Mouse (Mus musculus): ENCODE measurements around the gene Pde10a. TPM values are rescaled to one million over a fixed set of nuclear protein-coding genes. Genes with fewer than 3 reads are reported as not detected.

The Pde10a gene
- polyA plus RNA-seq, 1 experiment from 2014 or later, result 2.5 TPM

DNA sequence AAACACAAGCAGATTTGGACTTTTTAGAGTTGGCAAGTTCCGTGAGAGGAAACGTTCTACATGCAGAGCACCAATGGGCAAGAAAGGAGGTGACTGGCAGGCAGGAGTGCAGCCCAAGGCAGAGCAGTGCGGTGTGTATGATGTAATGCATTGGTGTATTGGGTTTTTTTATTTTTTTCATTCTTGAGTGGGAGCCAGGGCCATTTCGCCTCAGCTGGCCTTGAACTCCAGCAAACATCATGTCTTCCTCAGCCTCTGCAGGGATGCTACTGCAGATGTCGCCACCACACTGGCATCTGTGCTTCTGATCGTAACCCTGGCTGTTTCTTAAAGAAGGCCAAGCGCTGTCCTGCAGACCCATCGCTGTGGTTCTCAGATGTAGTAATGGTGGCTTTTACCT is 285.0 kb downstream of the Pde10a start:
- H3K4me2 ChIP-seq (ENCODE audit: low read length), result no peak overlapping the region

DNA sequence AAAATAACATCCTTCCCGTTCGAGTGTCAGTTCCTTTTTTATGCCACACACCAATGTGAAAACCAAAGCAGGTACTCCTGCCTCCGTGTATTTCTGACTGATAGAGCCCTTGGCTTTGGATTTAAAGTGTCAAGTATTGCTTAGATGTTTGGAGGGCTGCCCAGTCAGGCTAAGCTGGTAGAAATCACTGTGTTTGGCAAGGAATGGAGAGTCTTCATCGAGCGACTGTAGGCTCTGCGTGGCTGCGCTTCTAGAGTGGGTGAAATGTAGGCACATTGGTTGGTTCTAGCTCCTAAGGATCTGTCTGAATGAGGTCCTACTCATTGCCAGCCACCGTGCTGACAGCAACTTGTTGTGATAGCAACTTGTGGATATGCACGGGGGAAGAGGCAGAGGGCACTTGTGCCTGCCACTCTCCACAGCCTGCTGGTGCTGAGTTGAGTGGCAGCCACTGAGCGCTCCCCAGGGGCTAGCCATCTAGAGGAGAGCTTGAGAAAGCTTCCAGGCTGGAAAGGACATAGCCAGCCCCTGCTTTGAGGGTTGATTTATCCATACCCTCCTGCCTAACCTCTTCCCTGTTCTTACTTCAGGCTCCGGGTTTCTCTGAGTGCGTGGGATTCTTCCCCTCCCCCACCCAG is 287.2 kb downstream of the Pde10a start:
- peak overlapping the region; percentile 16 for H3K4me2 ChIP-seq (ENCODE audit: low read length)
- H3K27me3 ChIP-seq (ENCODE audit: control insufficient read depth, insufficient read depth, low read length), result peaks cover 41% of the 10 kb centered on the region
- no peaks in the 10 kb centered on the region for H3K36me3 ChIP-seq (ENCODE audit: control insufficient read depth, insufficient read depth, low read length)
- peaks cover 8 to 10% of the 10 kb centered on the region in 2 experiments; a peak in 3 of 4 replicates for H3K4me1 ChIP-seq (ENCODE audit: control insufficient read depth in 2 of 2, insufficient read depth in 2 of 2, low read length in 2 of 2)
- no peak overlapping the region for H3K4me3 ChIP-seq (ENCODE audit: control insufficient read depth in 1 of 2, insufficient read depth in 1 of 2, low read depth in 1 of 2, low read length in 2 of 2)
- no peak overlapping the region for H3K9ac ChIP-seq (ENCODE audit: low read length)
- ATAC-seq (ENCODE audit: insufficient number of reproducible peaks, insufficient read depth, low FRiP score, low read depth), result no peak
- no peaks in the 10 kb centered on the region for H3K9me3 ChIP-seq (ENCODE audit: control insufficient read depth, low read length)
- 29% methylated on average over 12 of the region's 12 CpGs for WGBS
- no peak overlapping the region for H3K27ac ChIP-seq (replicated peaks in 1 of 2; ENCODE audit: control insufficient read depth in 1 of 2, insufficient read depth in 1 of 2, low read depth in 2 of 2, low read length in 2 of 2)

More for the DNA sequence above, 285.0 kb downstream of the Pde10a start:
- Histone ChIP-seq H3K27me3 (ENCODE audit: control insufficient read depth, insufficient read depth, low read length) (peaks cover 53% of the 10 kb centered on the region), H3K4me3 (ENCODE audit: control insufficient read depth in 1 of 2, insufficient read depth in 1 of 2, low read depth in 1 of 2, low read length in 2 of 2) (no peak overlapping the region), H3K9ac (ENCODE audit: low read length) (no peak overlapping the region), H3K9me3 (ENCODE audit: control insufficient read depth, low read length) (no peaks in the 10 kb centered on the region), H3K4me1 (ENCODE audit: control insufficient read depth in 2 of 2, insufficient read depth in 2 of 2, low read length in 2 of 2) (peaks cover 8 to 10% of the 10 kb centered on the region in 2 experiments; a peak in 3 of 4 replicates), H3K36me3 (ENCODE audit: control insufficient read depth, insufficient read depth, low read length) (no peaks in the 10 kb centered on the region), H3K27ac (replicated peaks in 1 of 2; ENCODE audit: control insufficient read depth in 1 of 2, insufficient read depth in 1 of 2, low read depth in 2 of 2, low read length in 2 of 2) (no peak overlapping the region)
- WGBS, result 83% methylated on average over 8 of the region's 8 CpGs
- no peak for ATAC-seq (ENCODE audit: insufficient number of reproducible peaks, insufficient read depth, low FRiP score, low read depth)

DNA sequence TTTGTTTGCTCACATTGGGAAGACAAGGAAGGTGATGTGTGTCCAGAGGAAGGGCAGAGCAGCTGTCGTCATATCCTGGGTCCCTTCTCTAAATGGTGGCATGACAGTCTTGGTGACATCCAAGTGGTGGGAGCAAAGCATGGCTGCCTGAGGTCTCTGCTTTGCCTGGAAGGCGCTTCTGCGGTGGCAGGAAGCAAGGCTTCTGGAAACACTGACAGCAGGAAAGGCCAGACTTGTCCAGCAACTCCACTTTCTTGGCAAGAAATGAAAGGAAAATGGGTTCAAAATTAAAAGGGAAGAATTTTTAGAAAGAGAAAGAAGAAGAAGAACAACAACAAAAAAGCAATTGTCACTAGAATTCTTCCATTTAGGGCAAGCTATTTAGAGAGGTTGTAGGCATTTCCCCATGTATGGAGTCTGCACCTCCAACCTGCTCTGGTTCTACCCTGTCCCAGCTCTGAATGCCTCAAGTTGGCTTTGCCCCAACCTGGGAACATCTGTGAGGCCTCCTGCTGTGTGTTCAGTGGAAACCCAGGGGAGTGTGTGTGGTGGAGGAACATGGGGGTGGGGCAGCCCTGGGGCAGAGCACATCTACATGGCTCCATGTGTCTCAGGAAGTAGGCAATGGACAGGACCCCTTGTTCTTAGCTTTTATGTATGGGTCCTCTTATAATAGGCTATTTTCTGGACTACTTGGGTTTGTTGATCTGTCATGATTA is 288.8 kb downstream of the Pde10a start:
- Histone ChIP-seq H3K9ac (ENCODE audit: low read length) (no peak overlapping the region), H3K4me1 (ENCODE audit: control insufficient read depth in 2 of 2, insufficient read depth in 2 of 2, low read length in 2 of 2) (peaks cover 8 to 10% of the 10 kb centered on the region in 2 experiments; a peak in 3 of 4 replicates), H3K4me2 (ENCODE audit: low read length) (no peak overlapping the region), H3K27ac (replicated peaks in 1 of 2; ENCODE audit: control insufficient read depth in 1 of 2, insufficient read depth in 1 of 2, low read depth in 2 of 2, low read length in 2 of 2) (no peak overlapping the region), H3K4me3 (ENCODE audit: control insufficient read depth in 1 of 2, insufficient read depth in 1 of 2, low read depth in 1 of 2, low read length in 2 of 2) (no peak overlapping the region), H3K27me3 (ENCODE audit: control insufficient read depth, insufficient read depth, low read length) (peaks cover 28% of the 10 kb centered on the region), H3K36me3 (ENCODE audit: control insufficient read depth, insufficient read depth, low read length) (no peaks in the 10 kb centered on the region), H3K9me3 (ENCODE audit: control insufficient read depth, low read length) (no peaks in the 10 kb centered on the region)
- ATAC-seq (ENCODE audit: insufficient number of reproducible peaks, insufficient read depth, low FRiP score, low read depth), result no peak
- WGBS, result 68% methylated on average over 3 of the region's 3 CpGs

DNA sequence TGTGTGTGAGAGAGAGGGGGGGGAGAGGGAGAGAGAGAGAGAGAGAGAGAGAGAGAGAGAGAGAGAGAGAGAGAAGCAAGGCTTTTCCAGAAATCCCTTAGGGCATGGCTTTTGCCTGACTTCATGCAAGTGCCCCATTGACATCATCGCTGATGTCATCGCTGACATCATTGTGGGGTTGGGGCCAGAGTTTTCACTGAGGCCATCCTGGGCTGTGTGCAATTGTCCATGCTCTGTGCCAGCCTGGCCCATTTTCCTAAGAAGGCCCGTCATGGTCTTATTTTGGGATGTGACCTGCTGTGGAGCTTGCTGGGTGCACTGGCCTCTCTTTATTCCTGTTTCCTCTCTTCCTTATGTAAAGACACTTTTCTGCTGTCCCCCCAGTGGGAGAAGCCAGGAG is 290.2 kb downstream of the Pde10a start:
- Histone ChIP-seq H3K27ac (replicated peaks in 1 of 2; ENCODE audit: control insufficient read depth in 1 of 2, insufficient read depth in 1 of 2, low read depth in 2 of 2, low read length in 2 of 2) (no peak overlapping the region), H3K9ac (ENCODE audit: low read length) (no peak overlapping the region), H3K4me1 (ENCODE audit: control insufficient read depth in 2 of 2, insufficient read depth in 2 of 2, low read length in 2 of 2) (peaks cover 8 to 10% of the 10 kb centered on the region in 2 experiments; a peak in 3 of 4 replicates), H3K9me3 (ENCODE audit: control insufficient read depth, low read length) (no peaks in the 10 kb centered on the region), H3K4me3 (ENCODE audit: control insufficient read depth in 1 of 2, insufficient read depth in 1 of 2, low read depth in 1 of 2, low read length in 2 of 2) (no peak overlapping the region), H3K36me3 (ENCODE audit: control insufficient read depth, insufficient read depth, low read length) (no peaks in the 10 kb centered on the region), H3K4me2 (ENCODE audit: low read length) (no peak overlapping the region), H3K27me3 (ENCODE audit: control insufficient read depth, insufficient read depth, low read length) (peaks cover 14% of the 10 kb centered on the region)
- no peak for ATAC-seq (ENCODE audit: insufficient number of reproducible peaks, insufficient read depth, low FRiP score, low read depth)
- WGBS, result 90% methylated on average over 3 of the region's 3 CpGs

DNA sequence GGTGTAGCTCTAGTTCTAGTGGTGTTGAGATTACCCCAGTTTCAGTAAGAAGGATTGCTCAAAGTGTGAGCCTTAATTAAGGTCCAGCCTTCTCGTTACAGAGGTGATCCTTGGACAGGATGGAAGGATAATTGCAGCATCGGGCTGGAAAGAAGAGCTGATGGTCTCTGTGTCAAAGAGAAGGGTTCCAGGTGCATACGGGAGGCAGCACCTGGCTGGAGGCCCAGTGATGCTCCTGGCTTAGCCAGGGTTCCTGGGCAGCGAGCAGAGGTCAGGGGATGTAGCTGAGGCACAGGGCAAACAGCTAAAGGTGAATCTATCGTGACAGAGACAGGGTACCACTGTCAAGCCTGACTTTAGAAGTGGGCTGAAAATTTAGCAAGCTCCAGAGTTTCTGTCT is 290.7 kb downstream of the Pde10a start:
- no peak for ATAC-seq (ENCODE audit: insufficient number of reproducible peaks, insufficient read depth, low FRiP score, low read depth)
- H3K27ac ChIP-seq (replicated peaks in 1 of 2; ENCODE audit: control insufficient read depth in 1 of 2, insufficient read depth in 1 of 2, low read depth in 2 of 2, low read length in 2 of 2), result no peak overlapping the region
- no peak overlapping the region for H3K9ac ChIP-seq (ENCODE audit: low read length)
- H3K4me1 ChIP-seq (ENCODE audit: control insufficient read depth in 2 of 2, insufficient read depth in 2 of 2, low read length in 2 of 2), result peaks cover 8 to 10% of the 10 kb centered on the region in 2 experiments; a peak in 3 of 4 replicates
- no peaks in the 10 kb centered on the region for H3K9me3 ChIP-seq (ENCODE audit: control insufficient read depth, low read length)
- no peak overlapping the region for H3K4me2 ChIP-seq (ENCODE audit: low read length)
- 71% methylated on average over 5 of the region's 5 CpGs for WGBS
- H3K36me3 ChIP-seq (ENCODE audit: control insufficient read depth, insufficient read depth, low read length), result no peaks in the 10 kb centered on the region
- no peak overlapping the region for H3K4me3 ChIP-seq (ENCODE audit: control insufficient read depth in 1 of 2, insufficient read depth in 1 of 2, low read depth in 1 of 2, low read length in 2 of 2)
- H3K27me3 ChIP-seq (ENCODE audit: control insufficient read depth, insufficient read depth, low read length), result peaks cover 14% of the 10 kb centered on the region

DNA sequence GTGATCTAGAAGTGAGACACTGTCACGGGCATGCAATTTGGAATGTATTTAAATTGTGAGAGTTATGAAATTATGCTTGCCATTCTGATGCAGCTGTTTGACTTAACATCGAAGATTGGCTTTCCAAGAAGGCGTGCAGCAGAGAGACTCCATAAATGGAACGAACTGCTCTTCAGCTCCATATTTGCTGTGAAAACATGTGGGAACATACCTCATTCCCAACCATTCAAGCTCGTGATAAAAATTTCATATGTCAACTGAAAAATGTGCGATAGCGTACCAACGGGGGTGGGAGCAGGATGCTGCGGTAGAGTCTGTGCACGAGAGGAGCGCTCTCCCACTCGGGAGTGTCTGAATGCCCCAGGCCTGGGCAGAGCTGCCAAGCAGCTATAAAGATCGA is 293.5 kb downstream of the Pde10a start:
- Histone ChIP-seq H3K9ac (ENCODE audit: low read length) (no peak overlapping the region), H3K4me2 (ENCODE audit: low read length) (no peak overlapping the region), H3K27ac (replicated peaks in 1 of 2; ENCODE audit: control insufficient read depth in 1 of 2, insufficient read depth in 1 of 2, low read depth in 2 of 2, low read length in 2 of 2) (no peak overlapping the region), H3K9me3 (ENCODE audit: control insufficient read depth, low read length) (no peaks in the 10 kb centered on the region), H3K27me3 (ENCODE audit: control insufficient read depth, insufficient read depth, low read length) (0 out of 2 replicates have a peak, but pooled peaks cover 4% of the 10 kb centered on the region), H3K4me1 (ENCODE audit: control insufficient read depth in 2 of 2, insufficient read depth in 2 of 2, low read length in 2 of 2) (peaks cover 0 to under 1% of the 10 kb centered on the region in 2 experiments; a peak in 1 of 4 replicates), H3K36me3 (ENCODE audit: control insufficient read depth, insufficient read depth, low read length) (no peaks in the 10 kb centered on the region), H3K4me3 (ENCODE audit: control insufficient read depth in 1 of 2, insufficient read depth in 1 of 2, low read depth in 1 of 2, low read length in 2 of 2) (no peak overlapping the region)
- whole genome bisulfite sequencing, result 82% methylated on average over 13 of the region's 13 CpGs
- no peak for ATAC-seq (ENCODE audit: insufficient number of reproducible peaks, insufficient read depth, low FRiP score, low read depth)

DNA sequence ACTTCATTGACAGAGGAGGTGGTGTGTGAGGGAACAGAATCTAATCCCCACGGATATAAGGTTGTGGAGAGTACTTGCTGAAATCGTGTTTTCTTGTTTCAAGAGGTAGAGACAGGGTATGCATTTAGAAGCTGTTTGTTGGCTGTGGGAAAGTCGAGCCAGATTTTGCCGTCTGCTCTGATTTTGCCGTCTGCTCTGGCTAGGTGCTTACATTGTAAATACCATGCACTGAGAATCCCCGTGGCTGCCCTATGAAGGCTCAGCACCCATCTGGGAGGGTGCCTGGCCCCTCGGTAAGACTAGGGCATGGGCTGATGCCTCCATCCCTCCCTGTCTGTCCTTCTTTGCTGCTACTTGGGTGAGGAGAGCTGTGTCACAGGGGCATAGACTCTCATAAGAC is 298.4 kb downstream of the Pde10a start:
- no peak overlapping the region for H3K27ac ChIP-seq (replicated peaks in 1 of 2; ENCODE audit: control insufficient read depth in 1 of 2, insufficient read depth in 1 of 2, low read depth in 2 of 2, low read length in 2 of 2)
- no peak overlapping the region for H3K9ac ChIP-seq (ENCODE audit: low read length)
- ATAC-seq (ENCODE audit: insufficient number of reproducible peaks, insufficient read depth, low FRiP score, low read depth), result no peak
- no peak overlapping the region for H3K4me3 ChIP-seq (ENCODE audit: control insufficient read depth in 1 of 2, insufficient read depth in 1 of 2, low read depth in 1 of 2, low read length in 2 of 2)
- H3K4me1 ChIP-seq (ENCODE audit: control insufficient read depth in 2 of 2, insufficient read depth in 2 of 2, low read length in 2 of 2), result no peaks in the 10 kb centered on the region
- WGBS, result 70% methylated on average over 7 of the region's 7 CpGs
- no peaks in the 10 kb centered on the region for H3K36me3 ChIP-seq (ENCODE audit: control insufficient read depth, insufficient read depth, low read length)
- no peaks in the 10 kb centered on the region for H3K9me3 ChIP-seq (ENCODE audit: control insufficient read depth, low read length)
- no peak overlapping the region for H3K4me2 ChIP-seq (ENCODE audit: low read length)
- H3K27me3 ChIP-seq (ENCODE audit: control insufficient read depth, insufficient read depth, low read length), result no peaks in the 10 kb centered on the region
